Mouse (Mus musculus) ES-Bruce4 (cell line): ENCODE measurements around the gene Gm5141.

Experiments
- CTCF ChIP-seq: IDR thresholded peaks from one replicate; pipeline ENCODE4 v1.8.1; 2011; ENCODE audit warnings: low read depth, low read length
- EP300 ChIP-seq: IDR thresholded peaks from 2 replicates; pipeline ENCODE4 v1.6.1; 2011; ENCODE audit warnings: low read depth, low read length; ENCODE audit not compliant: insufficient read depth
- POLR2A ChIP-seq: IDR thresholded peaks from one replicate; pipeline ENCODE4 v1.8.1; 2011; ENCODE audit warnings: low read length; ENCODE audit not compliant: insufficient read depth

DNA sequence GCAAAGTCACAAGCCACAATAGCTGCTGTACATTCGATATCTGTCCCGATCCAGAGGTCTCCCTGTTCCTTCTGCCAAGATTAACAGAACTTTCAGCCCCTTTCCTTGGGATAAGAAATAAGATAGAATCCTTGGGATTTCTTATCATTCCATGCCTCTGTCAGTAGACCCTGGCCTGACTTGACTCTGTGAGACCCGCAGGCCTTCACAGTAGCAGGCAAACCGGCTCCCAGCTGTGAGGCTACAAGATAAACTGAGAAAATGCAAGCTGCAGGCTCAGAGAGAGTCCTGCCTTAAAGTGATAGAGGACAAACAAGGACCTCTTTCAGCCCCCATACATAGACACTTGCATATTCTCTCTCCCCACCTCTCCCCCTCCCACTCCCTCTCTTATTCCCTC is 47.7 kb upstream of the Gm5141 start:
- TF ChIP-seq CTCF: no peak
- no peak for TF ChIP-seq EP300
- TF ChIP-seq POLR2A: no peak
